Mouse (Mus musculus) Patski (cell line): ENCODE results near the gene Wwox. TPM values are rescaled to one million over a fixed set of nuclear protein-coding genes. Genes with fewer than 3 reads are reported as not detected.

Source experiments
- ATAC-seq: fragments of 100-300 bp; one replicate; pipeline ENCODE4 v1.8.0; 2021
- CTCF ChIA-PET: fragments of 350-600 bp; sonication (Branson Sonifier 250); formaldehyde crosslinking; loops from one replicate; lab custom pipeline; 2022; ENCODE audit warnings: inconsistent platforms; lab: Charles Lee
- POLR2A ChIA-PET: fragments of 350-600 bp; sonication (Branson Sonifier 250); formaldehyde crosslinking; loops from one replicate; lab custom pipeline; 2022; ENCODE audit warnings: antibody characterized with exemption, inconsistent platforms; lab: Charles Lee
- DNase-seq: peaks from one replicate; pipeline ENCODE4 v3.0.0-alpha.2; 2011; ENCODE audit warnings: low read depth, low spot score
- H3K27me3 ChIP-seq: fragments of 371-371 bp; one replicate; pipeline ENCODE4 v1.5.1; 2021
- CTCF ChIP-seq: fragments of 100-300 bp; IDR thresholded peaks from one replicate; pipeline ENCODE4 v1.5.1; 2021
- in situ Hi-C: fragments of 300-500 bp; cut with MboI; formaldehyde crosslinking; loops from 3 replicates; pipeline ENCODE4 v1.11.1; 2018; ENCODE audit warnings: low pct_unique_long_range_greater_than_20kb, mixed read lengths
- polyA plus RNA-seq: library from polyadenylated mRNA; unstranded; gene quantifications from one replicate; pipeline ENCODE4 v1.2.3, GENCODE M21; 2021

The Wwox gene
- polyA plus RNA-seq, 1 experiment from 2014 or later = 21.9 TPM

- no peak for TF ChIP-seq CTCF
- ChIA-PET CTCF (interaction anchor here (1.2 kb wide), 1 partner anchor 31 kb away, joined by 3 read pairs; no protein-coding TSS in a partner anchor), POLR2A (interaction anchor here (0.5 kb wide), 1 partner anchor 40 kb away, joined by 3 read pairs; no protein-coding TSS in a partner anchor)
- in situ Hi-C loops = no loop called here
- H3K27me3 ChIP-seq = no peaks in the 10 kb centered on the region
- DNase-seq = no peak
- no peak for ATAC-seq
These were observed 195.4 kb downstream of the Wwox start for GRCm38 (mm10) chr8:114634669-114635410.

DNA sequence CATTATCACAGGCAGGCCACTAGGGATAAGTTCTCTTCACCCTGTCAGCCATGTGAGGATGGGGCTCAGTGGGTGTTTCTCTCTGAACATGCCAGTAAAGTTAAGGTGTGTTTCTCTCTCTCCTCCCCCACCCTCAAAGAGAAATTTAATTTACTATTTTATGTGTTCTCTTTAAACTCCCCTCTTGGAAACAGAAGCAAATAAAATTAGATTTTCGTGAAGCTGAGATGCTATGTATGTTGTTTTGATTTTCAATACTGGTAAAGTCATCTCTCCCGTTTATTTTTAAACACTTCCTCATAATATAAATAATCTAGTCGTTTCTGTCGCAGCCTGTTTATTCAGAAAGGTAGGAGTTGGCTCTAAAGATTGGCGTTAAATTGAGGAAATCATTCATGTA is 196.9 kb downstream of the Wwox start:
- ChIA-PET CTCF (interaction anchor here (1.5 kb wide), 1 partner anchor 9 kb away, joined by 3 read pairs; no protein-coding TSS in a partner anchor), POLR2A (no interaction called here)
- no peaks in the 10 kb centered on the region for H3K27me3 ChIP-seq
- in situ Hi-C loops = no loop called here
- ATAC-seq (no peak), DNase-seq (no peak)
- TF ChIP-seq CTCF = no peak

- CTCF ChIA-PET = no interaction called here
- no peak for TF ChIP-seq CTCF
- POLR2A ChIA-PET = no interaction called here
- no peak for ATAC-seq
- no peak for DNase-seq
- no peaks in the 10 kb centered on the region for H3K27me3 ChIP-seq
- in situ Hi-C loops = no loop called here
These were observed 202.4 kb downstream of the Wwox start for GRCm38 (mm10) chr8:114641809-114642208.

DNA sequence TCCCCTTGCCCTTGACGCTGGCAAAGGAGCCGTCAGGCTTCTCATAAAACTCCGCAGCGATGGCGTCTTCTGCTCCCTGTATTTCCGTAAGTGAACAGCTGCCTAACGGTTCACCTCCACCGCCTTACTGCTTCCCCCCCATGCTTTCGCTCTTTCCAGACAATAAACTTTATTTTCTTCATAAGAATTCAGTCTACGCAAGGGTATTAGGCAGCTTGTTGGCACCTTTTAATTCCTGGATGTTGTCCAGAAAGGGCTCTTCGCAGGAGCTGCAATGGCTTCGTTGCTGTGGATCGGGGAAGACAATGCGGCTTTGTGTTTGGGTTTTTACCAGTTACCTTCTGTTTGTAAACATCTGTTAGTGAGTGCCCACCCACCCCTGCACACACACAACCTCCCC is 211.3 kb downstream of the Wwox start:
- ChIA-PET CTCF (interaction anchor here (0.9 to 1.5 kb wide), 2 partner anchors 11 to 25 kb away, joined by 3 read pairs; no protein-coding TSS in a partner anchor), POLR2A (no interaction called here)
- ATAC-seq = no peak
- TF ChIP-seq CTCF = no peak
- DNase-seq = no peak
- no peaks in the 10 kb centered on the region for H3K27me3 ChIP-seq
- in situ Hi-C loops = no loop called here

- ChIA-PET CTCF (no interaction called here), POLR2A (interaction anchor here (1.1 kb wide), 1 partner anchor 17 kb away, joined by 4 read pairs; no protein-coding TSS in a partner anchor)
- ATAC-seq (no peak), DNase-seq (no peak)
- no peaks in the 10 kb centered on the region for H3K27me3 ChIP-seq
- in situ Hi-C loops = no loop called here
- TF ChIP-seq CTCF = no peak
These were observed 218.3 kb downstream of the Wwox start for GRCm38 (mm10) chr8:114657789-114658188.

DNA sequence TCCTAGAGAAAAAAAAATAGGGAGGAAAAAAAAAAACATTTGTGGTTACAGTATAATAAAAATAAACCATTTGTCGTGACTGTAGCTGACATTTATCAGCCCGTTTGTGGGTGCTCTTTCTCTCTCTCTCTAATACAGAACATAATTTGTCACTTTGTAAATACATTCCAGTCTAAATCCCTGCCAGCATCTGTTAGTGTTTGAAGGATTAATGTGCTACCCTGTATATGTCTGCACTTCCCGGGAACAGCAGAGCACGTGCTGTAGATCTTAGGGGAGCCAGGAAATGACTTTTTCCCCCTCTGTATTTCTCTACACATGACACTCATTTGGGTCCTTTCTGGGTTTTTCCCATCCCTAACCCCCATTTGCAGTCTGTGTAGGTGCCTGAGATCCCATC is 219.0 kb downstream of the Wwox start:
- ChIA-PET POLR2A (interaction anchor here (0.6 to 1.1 kb wide), 3 partner anchors 18 to 872 kb away, joined by 3 to 4 read pairs (median 3); no protein-coding TSS in a partner anchor), CTCF (interaction anchor here (0.8 kb wide), 1 partner anchor 16 kb away, joined by 3 read pairs; no protein-coding TSS in a partner anchor)
- in situ Hi-C loops = no loop called here
- no peaks in the 10 kb centered on the region for H3K27me3 ChIP-seq
- ATAC-seq = no peak
- no peak for TF ChIP-seq CTCF
- no peak for DNase-seq

- DNase-seq (no peak), ATAC-seq (no peak)
- no peak for TF ChIP-seq CTCF
- no peaks in the 10 kb centered on the region for H3K27me3 ChIP-seq
- in situ Hi-C loops = no loop called here
- CTCF ChIA-PET = no interaction called here
- POLR2A ChIA-PET = no interaction called here
These were observed 223.6 kb downstream of the Wwox start for GRCm38 (mm10) chr8:114663053-114663452.

- ChIA-PET CTCF (interaction anchor here (1.3 kb wide), 1 partner anchor 31 kb away, joined by 3 read pairs; no protein-coding TSS in a partner anchor), POLR2A (interaction anchor here (0.6 kb wide), 1 partner anchor 191 kb away, joined by 3 read pairs; no protein-coding TSS in a partner anchor)
- no peak for DNase-seq
- TF ChIP-seq CTCF = no peak
- in situ Hi-C loops = no loop called here
- no peaks in the 10 kb centered on the region for H3K27me3 ChIP-seq
- ATAC-seq = no peak
These were observed 226.1 kb downstream of the Wwox start for GRCm38 (mm10) chr8:114665521-114665920.

- H3K27me3 ChIP-seq = no peaks in the 10 kb centered on the region
- TF ChIP-seq CTCF = no peak
- in situ Hi-C loops = no loop called here
- ATAC-seq (no peak), DNase-seq (no peak)
- POLR2A ChIA-PET = no interaction called here
- CTCF ChIA-PET = interaction anchor here (1.2 kb wide), 1 partner anchor 15 kb away, joined by 4 read pairs; no protein-coding TSS in a partner anchor
These were observed 231.3 kb downstream of the Wwox start for GRCm38 (mm10) chr8:114670801-114671200.

GRCm38 (mm10) chr8:114671237-114671674 is 231.8 kb downstream of the Wwox start:
- CTCF ChIA-PET = no interaction called here
- POLR2A ChIA-PET = no interaction called here
- H3K27me3 ChIP-seq = no peaks in the 10 kb centered on the region
- no peak for ATAC-seq
- TF ChIP-seq CTCF = no peak
- in situ Hi-C loops = no loop called here
- no peak for DNase-seq

DNA sequence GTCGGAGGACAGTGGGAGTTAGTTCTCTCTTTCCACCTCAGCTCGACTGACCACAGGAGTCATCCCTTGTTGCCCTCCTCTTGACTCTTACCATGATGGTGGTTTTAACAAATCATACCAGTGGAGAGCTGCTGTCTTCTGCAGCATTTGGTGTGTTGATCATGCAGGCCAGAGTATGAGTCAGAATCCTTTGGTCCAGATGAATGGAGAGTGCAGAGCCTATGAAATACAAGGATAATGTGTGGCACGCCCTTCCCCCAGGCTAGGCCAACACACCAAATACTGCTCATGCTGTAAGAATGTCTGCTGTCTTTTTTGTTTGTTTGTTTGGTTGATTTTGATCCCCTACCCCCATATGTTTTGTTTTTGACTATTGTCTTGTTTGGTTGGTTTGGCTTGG is 234.0 kb downstream of the Wwox start:
- ChIA-PET POLR2A (interaction anchor here (0.7 kb wide), 1 partner anchor 264 kb away, joined by 3 read pairs; no protein-coding TSS in a partner anchor), CTCF (no interaction called here)
- H3K27me3 ChIP-seq = no peaks in the 10 kb centered on the region
- no peak for TF ChIP-seq CTCF
- in situ Hi-C loops = no loop called here
- DNase-seq = peak; percentile 37
- peak; percentile 66 for ATAC-seq
